Mouse (Mus musculus) megakaryocyte-erythroid progenitor cell, adult 5-6 weeks (primary cell): ENCODE data around the gene Gm49601. TPM values are rescaled to one million over a fixed set of nuclear protein-coding genes. Genes with fewer than 3 reads are reported as not detected.
A peak's percentile ranks its signal among the peaks of the same experiment; 100 is the strongest.

ENCODE experiments used
- ATAC-seq: replicated peaks from 2 replicates; pipeline ENCODE4 v1.8.0; 2016; ENCODE audit warnings: mild to moderate bottlenecking, inconsistent platforms; ENCODE audit not compliant: severe bottlenecking, poor library complexity, low FRiP score, low TSS enrichment
- total RNA-seq, 2 experiments: library from RNA; stranded (forward) in 1 of 2; stranded (reverse) in 1 of 2; fragments of 200-1000, 215-1000 nt in 1 of 2; fragments of >200 nt in 1 of 2; fragmentation: Nextera tagmentation in 1 of 2; gene quantifications; 2 replicates each; pipeline ENCODE4 v1.2.3; 2014 to 2017

The Gm49601 gene
- total RNA-seq, 2 experiments from 2014 or later, result not detected

DNA sequence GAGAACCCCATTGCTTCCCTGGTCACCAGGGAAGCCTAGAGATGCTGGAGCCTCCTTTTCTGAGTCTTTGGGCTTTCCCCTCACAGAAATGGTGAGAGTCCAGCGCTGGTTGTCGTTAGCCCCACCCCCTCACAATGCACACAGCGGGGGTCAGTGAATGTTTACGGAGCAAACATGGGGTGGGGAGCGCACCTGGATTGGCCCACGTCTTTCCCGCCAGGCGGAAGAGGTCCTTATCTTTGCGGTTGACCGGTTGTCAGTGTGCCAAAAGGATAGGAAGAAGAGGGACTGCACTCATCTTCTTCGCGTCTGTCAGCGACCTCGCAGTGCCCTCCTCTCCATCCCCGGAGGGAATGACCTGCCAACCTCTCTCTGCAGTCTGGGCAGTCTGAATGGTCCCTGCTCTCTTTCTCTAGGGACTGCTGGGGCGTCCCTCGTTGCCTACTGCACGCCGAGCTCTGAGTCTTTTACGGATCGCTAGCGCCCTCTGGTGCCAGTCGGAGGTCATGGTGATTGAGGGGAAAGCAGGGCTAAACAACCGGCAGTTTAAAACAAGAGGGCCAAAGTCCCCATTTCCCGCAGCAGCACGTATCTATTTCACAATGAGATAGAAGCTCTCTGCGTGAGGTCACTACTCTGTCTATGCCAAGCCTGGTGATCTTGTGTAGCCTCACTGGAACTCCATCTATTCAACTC, 8.7 kb downstream of the Gm49601 start:
- peak; percentile 69 for ATAC-seq

GRCm38 (mm10) chr16:18613301-18613700, 12.9 kb downstream of the Gm49601 start:
- ATAC-seq, result no peak

GRCm38 (mm10) chr16:18611752-18612151, 14.5 kb downstream of the Gm49601 start:
- no peak for ATAC-seq

DNA sequence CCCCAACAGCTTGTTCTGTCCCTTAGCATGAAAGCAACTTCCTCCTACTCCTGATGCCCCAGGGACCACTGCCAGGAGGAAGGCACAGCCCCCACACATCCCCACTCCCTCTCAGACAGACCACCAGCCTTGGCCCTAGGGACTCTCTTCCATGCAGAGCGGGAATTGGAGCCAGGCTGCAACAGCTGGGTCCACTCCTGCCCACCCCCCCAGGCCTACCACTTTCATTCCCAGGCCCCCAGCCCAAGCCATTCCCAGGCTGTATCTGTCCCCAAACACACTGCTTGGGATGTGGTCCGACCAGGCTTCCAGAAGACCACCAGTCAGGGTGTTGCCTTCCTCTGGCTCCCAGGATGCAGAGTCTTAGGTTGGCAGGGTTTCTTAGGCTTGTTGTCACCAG, 17.1 kb downstream of the Gm49601 start:
- ATAC-seq, result no peak

- no peak for ATAC-seq
Measured at GRCm38 (mm10) chr16:18608226-18608625, 18.0 kb downstream of the Gm49601 start.

- ATAC-seq, result no peak
Measured at GRCm38 (mm10) chr16:18605705-18606104, 20.5 kb downstream of the Gm49601 start.

- no peak for ATAC-seq
Measured at GRCm38 (mm10) chr16:18604267-18604701, 21.9 kb downstream of the Gm49601 start.

DNA sequence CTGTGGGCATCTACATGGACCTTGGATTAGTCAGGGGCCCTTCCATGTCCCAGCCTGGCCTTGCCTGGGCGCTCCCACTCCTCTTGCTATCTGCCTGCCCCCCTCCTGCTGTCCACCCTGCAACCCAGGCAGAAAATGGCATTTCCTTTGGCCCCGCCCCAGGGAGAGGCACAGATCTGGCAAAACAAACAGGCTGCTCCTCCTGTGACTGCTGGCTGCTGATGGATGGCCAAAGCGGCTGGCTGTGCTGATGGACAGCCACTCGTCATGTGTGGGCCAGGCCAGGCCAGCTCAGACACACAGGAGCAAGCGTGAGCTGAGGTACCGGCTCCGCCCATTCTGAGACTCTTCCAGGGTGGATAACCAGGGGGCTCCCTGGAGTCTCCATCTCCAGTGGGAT, 24.8 kb downstream of the Gm49601 start:
- ATAC-seq, result no peak

DNA sequence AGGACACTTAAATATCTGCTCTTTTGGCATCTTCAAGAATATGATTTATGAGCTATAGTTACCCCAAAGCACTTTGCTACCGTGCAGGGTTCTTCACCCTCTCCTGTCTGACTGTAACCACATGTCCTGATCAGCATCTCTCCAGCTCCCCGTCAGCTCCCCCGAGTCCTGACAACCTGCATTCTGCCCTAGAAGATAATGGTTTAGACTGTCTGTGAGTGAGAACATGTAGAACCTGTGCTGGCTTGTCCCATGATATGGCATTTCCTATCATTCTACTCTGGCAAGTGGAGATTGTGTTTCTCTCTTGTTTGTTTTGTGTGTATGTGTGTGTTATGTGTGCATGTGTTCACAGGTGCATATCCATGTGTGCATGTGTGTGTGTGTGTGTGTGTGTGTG, 28.2 kb downstream of the Gm49601 start:
- peak; percentile 58 for ATAC-seq

- ATAC-seq, result no peak
Measured at GRCm38 (mm10) chr16:18596255-18596654, 30.0 kb downstream of the Gm49601 start.

- ATAC-seq, result no peak
Measured at GRCm38 (mm10) chr16:18593930-18594329, 32.3 kb downstream of the Gm49601 start.

GRCm38 (mm10) chr16:18591047-18592018, 34.9 kb downstream of the Gm49601 start:
- ATAC-seq, result no peak; the same call in 1 of the 2 replicates

DNA sequence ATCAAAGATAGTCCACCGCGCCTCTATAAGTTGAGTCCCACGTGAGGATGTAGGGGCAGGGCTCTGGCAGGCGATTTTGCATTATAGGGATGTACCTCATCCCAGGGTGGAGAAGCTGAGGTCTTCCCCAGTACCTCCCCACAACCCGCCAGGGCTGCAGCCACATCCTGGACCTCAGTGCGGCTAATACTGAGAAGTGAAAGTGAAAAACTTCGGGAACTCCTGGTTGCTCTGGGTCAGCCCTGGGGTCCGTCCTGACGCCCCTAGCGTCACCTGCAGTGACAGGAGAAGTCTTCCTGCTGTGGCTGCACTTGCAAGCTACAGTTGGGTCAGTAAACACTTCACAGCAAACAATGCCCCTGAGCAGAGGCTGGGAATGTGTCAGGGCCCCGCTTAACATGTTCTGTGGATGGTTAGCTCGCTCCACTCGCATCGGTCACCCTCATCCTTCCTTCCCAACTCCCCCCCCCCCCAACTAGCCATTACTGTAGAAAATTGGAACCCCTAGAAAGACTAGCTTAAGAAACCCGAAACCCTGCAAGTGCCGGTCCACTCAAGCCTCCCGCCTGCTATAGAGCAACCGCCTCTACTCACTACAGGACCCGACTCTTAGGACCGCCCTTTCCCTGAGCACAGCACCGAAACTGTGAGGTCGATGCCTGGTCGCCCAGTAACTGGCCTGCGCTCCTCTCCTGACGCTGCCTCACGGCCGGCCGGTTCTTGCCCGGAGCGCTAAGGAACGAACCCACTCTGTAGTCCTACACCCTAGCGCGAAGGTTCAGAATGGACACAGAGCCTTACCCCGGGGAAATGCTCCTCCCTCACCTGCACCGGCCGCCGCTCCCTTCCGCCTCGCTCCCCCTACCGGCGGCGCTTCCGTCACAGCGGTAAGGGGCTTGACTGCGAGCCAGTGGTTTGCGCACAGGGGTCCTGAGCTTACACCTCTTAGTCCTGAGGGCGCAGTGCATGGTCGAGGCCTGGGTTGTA, 36.1 kb downstream of the Gm49601 start, which contains the start of gene Tbx1:
TSS of gene Tbx1 (minus strand) at position 868 of the 987 bp plus-strand sequence.
- ATAC-seq, result 0 out of 2 replicates have a peak, but pooled peaks have one; percentile 35

DNA sequence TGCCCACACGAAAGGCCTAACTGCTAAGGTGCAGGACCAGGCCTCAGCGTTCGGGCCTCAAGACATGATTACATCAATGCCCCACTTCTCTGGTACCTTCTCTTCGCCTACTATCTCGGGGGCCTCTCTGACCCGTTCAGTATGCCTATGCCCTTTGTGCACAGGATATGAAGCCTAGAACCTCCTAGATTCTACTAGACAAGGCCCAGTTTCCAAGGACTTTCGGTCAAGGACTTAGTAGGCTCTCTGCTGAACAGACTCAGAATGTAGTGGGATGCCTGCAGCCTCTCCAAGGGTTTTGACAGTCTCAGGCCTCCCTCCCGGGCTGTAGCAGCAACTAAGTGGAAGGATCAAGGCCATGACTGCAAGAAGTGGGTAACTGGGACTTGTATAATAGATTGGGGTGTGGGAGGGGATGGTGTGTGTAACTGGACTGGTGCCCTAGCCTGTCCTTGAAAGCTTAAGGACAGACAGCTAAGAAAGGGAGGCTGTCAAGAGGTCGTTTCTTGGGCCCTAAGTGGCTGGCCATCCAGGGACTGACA, 37.1 kb downstream of the Gm49601 start:
- ATAC-seq, result no peak

GRCm38 (mm10) chr16:18588738-18589055, 37.5 kb downstream of the Gm49601 start:
- no peak for ATAC-seq

DNA sequence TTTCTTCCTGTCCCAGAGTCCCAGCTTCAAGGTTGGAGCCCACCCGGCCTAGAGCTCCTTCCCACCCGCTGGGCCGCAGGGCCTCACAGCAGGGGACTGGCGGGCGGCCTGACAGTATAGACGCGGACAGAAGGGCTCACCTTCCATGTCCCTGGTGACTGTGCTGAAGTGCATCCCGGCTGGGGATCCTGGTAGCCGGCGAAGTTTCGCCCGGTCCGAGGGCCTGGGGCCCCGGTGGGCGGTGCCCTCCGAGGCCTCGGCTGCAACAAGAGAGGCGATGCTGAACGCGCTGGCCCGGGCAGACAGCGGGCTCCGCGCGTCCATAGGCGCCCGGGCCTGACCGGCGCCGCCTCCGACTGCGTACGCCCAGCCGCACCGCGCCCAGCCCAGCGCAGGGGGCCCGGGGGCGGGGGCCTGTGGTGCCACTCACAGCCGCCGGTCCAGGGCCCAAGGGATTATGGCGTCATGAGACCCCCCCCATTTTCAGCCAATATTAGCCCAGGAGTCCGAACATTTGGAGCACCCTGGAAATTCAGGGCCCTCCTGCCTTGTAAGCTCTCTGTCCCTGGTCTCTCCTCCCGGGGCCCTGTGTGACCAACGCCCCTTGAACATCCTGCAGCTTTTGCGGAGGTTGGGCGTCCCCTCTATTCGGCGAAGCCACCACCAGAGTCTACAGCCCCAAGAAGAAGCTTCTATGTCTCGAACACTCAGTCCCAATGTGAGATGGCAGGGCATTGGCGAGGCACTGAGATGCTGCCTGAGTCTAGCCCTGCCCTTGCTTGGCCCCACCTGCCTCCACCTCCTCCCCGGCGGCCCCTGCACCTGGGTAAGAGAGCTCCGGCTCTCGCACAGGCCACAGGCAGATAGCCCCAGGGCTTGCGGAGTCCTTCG, 38.1 kb downstream of the Gm49601 start:
- ATAC-seq, result no peak

DNA sequence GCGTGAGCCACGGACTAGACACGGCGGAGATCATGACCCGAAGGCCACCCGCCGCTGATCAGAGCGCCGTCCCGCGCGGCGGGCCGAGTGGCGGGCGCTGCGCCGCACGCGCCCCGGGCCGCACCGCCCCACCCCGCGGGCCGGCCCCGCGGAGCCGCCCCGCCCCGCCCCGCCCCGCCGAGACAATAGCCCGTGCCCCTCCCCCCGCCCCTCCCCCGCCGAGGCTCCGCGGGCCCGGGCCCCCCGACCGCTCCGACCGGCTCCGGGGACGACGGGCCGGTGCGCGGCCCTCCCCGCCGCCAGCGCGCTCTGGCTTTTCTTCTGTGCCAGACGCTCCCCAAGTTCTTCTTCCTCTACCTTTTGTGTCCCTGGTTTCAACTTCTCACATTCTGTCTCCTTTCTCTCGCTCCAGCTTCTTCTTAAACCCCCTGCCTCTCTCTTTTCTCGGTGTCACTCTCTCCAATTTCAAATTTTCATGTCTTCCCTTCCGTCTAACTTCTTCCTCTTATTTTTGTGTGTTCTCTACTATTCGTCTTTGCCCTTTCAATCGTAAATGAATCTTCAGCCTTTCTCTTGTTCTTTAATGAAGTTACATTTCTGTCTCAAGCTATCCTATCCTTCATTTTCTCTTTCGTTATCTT, 39.2 kb downstream of the Gm49601 start:
- ATAC-seq, result no peak
